Mouse (Mus musculus): ENCODE measurements at regions not wholly inside any gene's neighbourhood (a gene's known extent, or its start where the extent isn't known, plus 50 kb on each side); places are given as distances from the start of the nearest gene placed in this dataset.

- H3K9me3 ChIP-seq = no peaks in the 10 kb centered on the region
- no peak overlapping the region for H3K4me2 ChIP-seq (replicated peaks)
- no peak overlapping the region for H3K27ac ChIP-seq
- WGBS = 81% methylated on average over 4 of the region's 4 CpGs
- no peak for ATAC-seq
- H3K9ac ChIP-seq = no peak overlapping the region
- no peaks in the 10 kb centered on the region for H3K36me3 ChIP-seq
- no peak overlapping the region for H3K4me3 ChIP-seq (replicated peaks)
- H3K27me3 ChIP-seq (replicated peaks) = no peaks in the 10 kb centered on the region
- no peaks in the 10 kb centered on the region for H3K4me1 ChIP-seq (replicated peaks)
Observed at GRCm38 (mm10) chr10:19460164-19460563, 103.8 kb downstream of the Olig3 start.

GRCm38 (mm10) chr10:19463800-19464199, 107.5 kb downstream of the Olig3 start:
- Histone ChIP-seq H3K4me2 (replicated peaks) (no peak overlapping the region), H3K27ac (no peak overlapping the region), H3K4me1 (replicated peaks) (no peaks in the 10 kb centered on the region), H3K9me3 (no peaks in the 10 kb centered on the region), H3K9ac (no peak overlapping the region), H3K27me3 (replicated peaks) (no peaks in the 10 kb centered on the region), H3K36me3 (no peaks in the 10 kb centered on the region), H3K4me3 (replicated peaks) (no peak overlapping the region)
- no peak for ATAC-seq
- 84% methylated on average over 3 of the region's 3 CpGs for WGBS

- Histone ChIP-seq H3K9me3 (no peaks in the 10 kb centered on the region), H3K4me1 (replicated peaks) (no peaks in the 10 kb centered on the region), H3K27me3 (replicated peaks) (no peaks in the 10 kb centered on the region)
Observed at GRCm38 (mm10) chr10:19464504-19464903, 108.2 kb downstream of the Olig3 start.

GRCm38 (mm10) chr10:19471349-19472040, 115.2 kb downstream of the Olig3 start:
- 68% methylated on average over 9 of the region's 9 CpGs for WGBS
- H3K4me2 ChIP-seq (replicated peaks) = no peak overlapping the region
- no peak for ATAC-seq
- H3K9ac ChIP-seq = no peak overlapping the region
- no peaks in the 10 kb centered on the region for H3K9me3 ChIP-seq
- no peaks in the 10 kb centered on the region for H3K4me1 ChIP-seq (replicated peaks)
- no peaks in the 10 kb centered on the region for H3K36me3 ChIP-seq
- no peaks in the 10 kb centered on the region for H3K27me3 ChIP-seq (replicated peaks)
- no peak overlapping the region for H3K27ac ChIP-seq
- H3K4me3 ChIP-seq (replicated peaks) = no peak overlapping the region

More at GRCm38 (mm10) chr10:19464504-19464903, 108.2 kb downstream of the Olig3 start:
- H3K36me3 ChIP-seq = no peaks in the 10 kb centered on the region
- WGBS = 69% methylated on average over 5 of the region's 5 CpGs
- no peak overlapping the region for H3K9ac ChIP-seq
- no peak overlapping the region for H3K4me2 ChIP-seq (replicated peaks)
- no peak overlapping the region for H3K4me3 ChIP-seq (replicated peaks)
- H3K27ac ChIP-seq = no peak overlapping the region
- ATAC-seq = no peak

- Histone ChIP-seq H3K4me3 (replicated peaks) (no peak overlapping the region), H3K4me2 (replicated peaks) (no peak overlapping the region), H3K27me3 (replicated peaks) (no peaks in the 10 kb centered on the region), H3K36me3 (no peaks in the 10 kb centered on the region), H3K27ac (no peak overlapping the region), H3K9me3 (no peaks in the 10 kb centered on the region), H3K9ac (no peak overlapping the region), H3K4me1 (replicated peaks) (no peaks in the 10 kb centered on the region)
- no peak for ATAC-seq
- 61% methylated on average over 6 of the region's 6 CpGs for WGBS
Observed at GRCm38 (mm10) chr10:19472066-19472465, 115.7 kb downstream of the Olig3 start.

- Histone ChIP-seq H3K4me3 (replicated peaks) (no peak overlapping the region), H3K27me3 (replicated peaks) (no peaks in the 10 kb centered on the region)
- no peak for ATAC-seq
Observed at GRCm38 (mm10) chr10:19472949-19473535, 116.7 kb downstream of the Olig3 start.

GRCm38 (mm10) chr10:19485537-19486135, 106.1 kb upstream of the Ifngr1 start:
- Histone ChIP-seq H3K27ac (no peak overlapping the region), H3K36me3 (no peaks in the 10 kb centered on the region), H3K9ac (no peak overlapping the region), H3K9me3 (no peaks in the 10 kb centered on the region), H3K4me3 (replicated peaks) (no peak overlapping the region), H3K27me3 (replicated peaks) (no peaks in the 10 kb centered on the region), H3K4me2 (replicated peaks) (no peak overlapping the region), H3K4me1 (replicated peaks) (no peaks in the 10 kb centered on the region)
- ATAC-seq = no peak
- 54% methylated on average over 15 of the region's 15 CpGs for WGBS

More at GRCm38 (mm10) chr10:19472949-19473535, 116.7 kb downstream of the Olig3 start:
- Histone ChIP-seq H3K9me3 (no peaks in the 10 kb centered on the region), H3K36me3 (no peaks in the 10 kb centered on the region), H3K27ac (no peak overlapping the region), H3K9ac (no peak overlapping the region), H3K4me1 (replicated peaks) (no peaks in the 10 kb centered on the region), H3K4me2 (replicated peaks) (no peak overlapping the region)
- WGBS = 81% methylated on average over 3 of the region's 3 CpGs

- Histone ChIP-seq H3K9ac (no peak overlapping the region), H3K4me2 (replicated peaks) (no peak overlapping the region), H3K27me3 (replicated peaks) (no peaks in the 10 kb centered on the region), H3K4me3 (replicated peaks) (no peak overlapping the region), H3K4me1 (replicated peaks) (no peaks in the 10 kb centered on the region), H3K9me3 (no peaks in the 10 kb centered on the region), H3K27ac (no peak overlapping the region), H3K36me3 (no peaks in the 10 kb centered on the region)
- WGBS = 30% methylated on average over 8 of the region's 8 CpGs
- peak; percentile 10; the same call in 1 of the 2 replicates for ATAC-seq
Observed at GRCm38 (mm10) chr10:19490500-19490899, 101.2 kb upstream of the Ifngr1 start.

GRCm38 (mm10) chr10:19491513-19492380, 100.0 kb upstream of the Ifngr1 start:
- H3K4me2 ChIP-seq (replicated peaks) = no peak overlapping the region
- WGBS = 56% methylated on average over 21 of the region's 21 CpGs
- no peak overlapping the region for H3K27ac ChIP-seq
- H3K36me3 ChIP-seq = no peaks in the 10 kb centered on the region
- H3K27me3 ChIP-seq (replicated peaks) = no peaks in the 10 kb centered on the region
- no peaks in the 10 kb centered on the region for H3K4me1 ChIP-seq (replicated peaks)
- H3K4me3 ChIP-seq (replicated peaks) = no peak overlapping the region
- H3K9ac ChIP-seq = no peak overlapping the region
- ATAC-seq = no peak
- H3K9me3 ChIP-seq = no peaks in the 10 kb centered on the region

- peak; percentile 49; the same call in 1 of the 2 replicates for ATAC-seq
- H3K4me2 ChIP-seq (replicated peaks) = peak overlapping the region; percentile 34
- no peaks in the 10 kb centered on the region for H3K9me3 ChIP-seq
- H3K4me3 ChIP-seq (replicated peaks) = no peak overlapping the region
- no peaks in the 10 kb centered on the region for H3K27me3 ChIP-seq (replicated peaks)
- H3K9ac ChIP-seq = no peak overlapping the region
- H3K27ac ChIP-seq = peak overlapping the region; percentile 24; the same call in 1 of the 2 replicates
- 13% methylated on average over 9 of the region's 9 CpGs for WGBS
- H3K4me1 ChIP-seq (replicated peaks) = no peaks in the 10 kb centered on the region
- H3K36me3 ChIP-seq = no peaks in the 10 kb centered on the region
Observed at GRCm38 (mm10) chr10:19494461-19495105, 97.2 kb upstream of the Ifngr1 start.

- Histone ChIP-seq H3K4me1 (replicated peaks) (no peaks in the 10 kb centered on the region), H3K4me2 (replicated peaks) (no peak overlapping the region), H3K27ac (no peak overlapping the region), H3K4me3 (replicated peaks) (no peak overlapping the region), H3K36me3 (no peaks in the 10 kb centered on the region), H3K9ac (no peak overlapping the region), H3K9me3 (no peaks in the 10 kb centered on the region), H3K27me3 (replicated peaks) (no peaks in the 10 kb centered on the region)
- ATAC-seq = no peak
- 83% methylated on average over 4 of the region's 4 CpGs for WGBS
Observed at GRCm38 (mm10) chr10:19498112-19498511, 93.6 kb upstream of the Ifngr1 start.

- Histone ChIP-seq H3K9ac (no peak overlapping the region), H3K36me3 (no peaks in the 10 kb centered on the region), H3K9me3 (no peaks in the 10 kb centered on the region), H3K27ac (no peak overlapping the region), H3K4me1 (replicated peaks) (no peaks in the 10 kb centered on the region), H3K4me3 (replicated peaks) (no peak overlapping the region), H3K27me3 (replicated peaks) (no peaks in the 10 kb centered on the region), H3K4me2 (replicated peaks) (no peak overlapping the region)
- no peak for ATAC-seq
- 80% methylated on average over 4 of the region's 4 CpGs for WGBS
Observed at GRCm38 (mm10) chr10:19502874-19503273, 88.9 kb upstream of the Ifngr1 start.

All from intestine, embryonic 15.5 days (tissue).